Mouse (Mus musculus) T-helper 1 cell (primary cell): ENCODE measurements around the gene Xpo1.
"Not testable (repeated sequence)": the region's sequence is repeated elsewhere in the genome, so short reads cannot be mapped to it uniquely, and the experiment has no call there.

Experiments used
- in situ Hi-C: fragments of 300-600 bp; cut with MboI, MseI; formaldehyde crosslinking; loops from one replicate; pipeline ENCODE4 v1.15.1; 2025; ENCODE audit warnings: high pct_unique_total_duplicates

Xpo1 gene

GRCm38 (mm10) chr11:23297379-23297778 is 41.5 kb downstream of the Xpo1 start:
- in situ Hi-C loops = loop anchor here (25.0 kb wide), 1 partner anchor 115 kb away; no protein-coding TSS in a partner anchor

GRCm38 (mm10) chr11:23298301-23298700 is 42.5 kb downstream of the Xpo1 start:
- in situ Hi-C loops = loop anchor here (25.0 kb wide), 1 partner anchor 114 kb away; no protein-coding TSS in a partner anchor

GRCm38 (mm10) chr11:23299910-23300309 is 44.1 kb downstream of the Xpo1 start:
- in situ Hi-C loops = loop anchor here (25.0 kb wide), 1 partner anchor 112 kb away; no protein-coding TSS in a partner anchor

- in situ Hi-C loops = no loop called here
These were observed 47.3 kb downstream of the Xpo1 start for GRCm38 (mm10) chr11:23303126-23303525.

- in situ Hi-C loops = not testable (repeated sequence)
These were observed 49.3 kb downstream of the Xpo1 start for GRCm38 (mm10) chr11:23305101-23305672.

- in situ Hi-C loops = no loop called here
These were observed 50.1 kb downstream of the Xpo1 start for GRCm38 (mm10) chr11:23305673-23306608.

- in situ Hi-C loops = no loop called here
These were observed 51.1 kb downstream of the Xpo1 start, which contains the start of gene Usp34 for GRCm38 (mm10) chr11:23306764-23307565. Gene Usp34 (plus strand): TSS chr11:23306895.

- in situ Hi-C loops = no loop called here
These were observed 51.7 kb downstream of the Xpo1 start for GRCm38 (mm10) chr11:23307566-23307920.

- in situ Hi-C loops = no loop called here
These were observed 57.7 kb downstream of the Xpo1 start for GRCm38 (mm10) chr11:23313496-23313895.

GRCm38 (mm10) chr11:23329413-23329812 is 73.6 kb downstream of the Xpo1 start:
- in situ Hi-C loops = no loop called here

- in situ Hi-C loops = no loop called here
These were observed 76.3 kb downstream of the Xpo1 start for GRCm38 (mm10) chr11:23332136-23332535.

- in situ Hi-C loops = no loop called here
These were observed 79.3 kb downstream of the Xpo1 start for GRCm38 (mm10) chr11:23335160-23335559.
